Mouse (Mus musculus): ENCODE results near the gene Gvin1. TPM values are rescaled to one million over a fixed set of nuclear protein-coding genes. Genes with fewer than 3 reads are reported as not detected.
"Not testable (repeated sequence)": the region's sequence is repeated elsewhere in the genome, so short reads cannot be mapped to it uniquely, and the experiment has no call there.

Gene Gvin1
- polyA plus RNA-seq, 1 experiment, result 0.12 TPM

- H3K27ac ChIP-seq (ENCODE audit: insufficient read depth, low read length); H3K4me3 ChIP-seq (ENCODE audit: low read depth, low read length); H3K4me1 ChIP-seq (ENCODE audit: control insufficient read depth, insufficient read depth, low read length); H3K9me3 ChIP-seq (replicated peaks; ENCODE audit: control insufficient read depth, insufficient read depth, low read length, poor library complexity, severe bottlenecking); H3K27me3 ChIP-seq (ENCODE audit: control insufficient read depth, insufficient read depth, low read length, poor library complexity, severe bottlenecking); H3K9ac ChIP-seq (ENCODE audit: low read depth, poor library complexity, severe bottlenecking); H3K36me3 ChIP-seq (ENCODE audit: control insufficient read depth, insufficient read depth, low read length, poor library complexity, severe bottlenecking): not testable (repeated sequence)
These were observed 73.8 kb downstream of the Gvin1 start for GRCm38 (mm10) chr7:106141128-106141895.

- not testable (repeated sequence) for H3K4me3 ChIP-seq (ENCODE audit: low read depth, low read length); H3K27ac ChIP-seq (ENCODE audit: insufficient read depth, low read length); H3K4me1 ChIP-seq (ENCODE audit: control insufficient read depth, insufficient read depth, low read length); H3K36me3 ChIP-seq (ENCODE audit: control insufficient read depth, insufficient read depth, low read length, poor library complexity, severe bottlenecking); H3K9me3 ChIP-seq (replicated peaks; ENCODE audit: control insufficient read depth, insufficient read depth, low read length, poor library complexity, severe bottlenecking); H3K27me3 ChIP-seq (ENCODE audit: control insufficient read depth, insufficient read depth, low read length, poor library complexity, severe bottlenecking); H3K9ac ChIP-seq (ENCODE audit: low read depth, poor library complexity, severe bottlenecking)
These were observed 97.8 kb downstream of the Gvin1 start for GRCm38 (mm10) chr7:106117090-106117948.
